Mouse (Mus musculus) CH12.LX (cell line): ENCODE results near the gene Phb. TPM values are rescaled to one million over a fixed set of nuclear protein-coding genes. Genes with fewer than 3 reads are reported as not detected.

Experiments used
- DNase-seq: peaks from one replicate; pipeline ENCODE4 v3.0.0-alpha.2; 2013; ENCODE audit errors: extremely low read depth
- H3K27ac ChIP-seq: 2 replicates; pipeline ENCODE4 v1.5.1; 2012; ENCODE audit warnings: low read depth, mild to moderate bottlenecking, control low read depth, moderate library complexity; ENCODE audit not compliant: insufficient read depth
- H3K27me3 ChIP-seq: replicated peaks from 2 replicates; pipeline ENCODE3; 2012; ENCODE audit warnings: inconsistent platforms
- H3K36me3 ChIP-seq, 2 experiments: replicated peaks in 1 of 2; 2 replicates each; pipeline versions ENCODE3 to v1.6.1; 2012; ENCODE audit warnings: inconsistent platforms in 1 of 2, low read length in 1 of 2, mild to moderate bottlenecking in 1 of 2, mixed read lengths in 1 of 2, moderate library complexity in 1 of 2; ENCODE audit not compliant: control insufficient read depth in 1 of 2, insufficient read depth in 1 of 2
- H3K4me1 ChIP-seq, 2 experiments: 2 replicates each; pipeline ENCODE4 v1.6.1; 2012; ENCODE audit warnings: inconsistent platforms in 1 of 2, moderate library complexity in 1 of 2; ENCODE audit not compliant: insufficient read depth in 2 of 2, control insufficient read depth in 1 of 2
- H3K4me2 ChIP-seq: 2 replicates; pipeline ENCODE4 v1.6.1; 2012; ENCODE audit warnings: low read depth, mild to moderate bottlenecking, control low read depth; ENCODE audit not compliant: poor library complexity, insufficient read depth, severe bottlenecking
- H3K4me3 ChIP-seq, 3 experiments: fragments of 150-350 bp in 1 of 3; sonication (generic) in 1 of 3; replicated peaks in 1 of 3; 2 replicates each; pipeline versions ENCODE3 to v1.5.1; 2011 to 2012; ENCODE audit warnings: low read depth in 2 of 3, low read length in 2 of 3, mild to moderate bottlenecking in 2 of 3, moderate library complexity in 2 of 3, control low read depth in 1 of 3, improper control_type of control experiment in 1 of 3, inconsistent platforms in 1 of 3, mixed read lengths in 1 of 3; ENCODE audit not compliant: poor library complexity in 1 of 3
- H3K79me2 ChIP-seq: replicated peaks from 2 replicates; pipeline ENCODE4 v1.6.1; 2012; ENCODE audit warnings: mild to moderate bottlenecking, moderate library complexity; ENCODE audit not compliant: control insufficient read depth, poor library complexity, insufficient read depth, severe bottlenecking; ENCODE audit errors: extremely low read depth
- H3K9ac ChIP-seq: 2 replicates; pipeline ENCODE4 v1.6.1; 2012; ENCODE audit warnings: low read depth, mild to moderate bottlenecking, control low read depth, moderate library complexity; ENCODE audit not compliant: insufficient read depth
- H3K9me3 ChIP-seq: replicated peaks from 2 replicates; pipeline ENCODE3; 2012; ENCODE audit warnings: low read length, inconsistent platforms, mixed read lengths
- CHD2 ChIP-seq: IDR thresholded peaks from 2 replicates; pipeline ENCODE4 v1.6.1; 2011; ENCODE audit warnings: low read length, improper control_type of control experiment
- CTCF ChIP-seq, 2 experiments: IDR thresholded peaks in 1 of 2; conservative IDR thresholded peaks in 1 of 2; 2 replicates each; pipeline ENCODE4 v1.5.1; 2011 to 2012; ENCODE audit warnings: low read depth in 2 of 2, low read length in 2 of 2, improper control_type of control experiment in 1 of 2, inconsistent platforms in 1 of 2, mild to moderate bottlenecking in 1 of 2, moderate library complexity in 1 of 2
- ETS1 ChIP-seq: conservative IDR thresholded peaks from 2 replicates; pipeline ENCODE4 v1.6.1; 2012; ENCODE audit warnings: low read depth, mild to moderate bottlenecking, inconsistent platforms, low read length, improper control_type of control experiment, moderate library complexity
- IRF4 ChIP-seq: IDR thresholded peaks from 2 replicates; pipeline ENCODE4 v1.6.1; 2014; ENCODE audit warnings: low read depth, mild to moderate bottlenecking, inconsistent platforms, low read length, improper control_type of control experiment
- JUND ChIP-seq: conservative IDR thresholded peaks from 2 replicates; pipeline ENCODE4 v1.6.1; 2011; ENCODE audit warnings: low read depth, low read length, improper control_type of control experiment
- KAT2A ChIP-seq: IDR thresholded peaks from 2 replicates; pipeline ENCODE4 v1.6.1; 2012; ENCODE audit warnings: low read length, improper control_type of control experiment, inconsistent platforms; ENCODE audit not compliant: insufficient replicate concordance
- MAX ChIP-seq: IDR thresholded peaks from 2 replicates; pipeline ENCODE4 v1.6.1; 2011; ENCODE audit warnings: low read length, improper control_type of control experiment
- MAZ ChIP-seq: IDR thresholded peaks from 2 replicates; pipeline ENCODE4 v1.6.1; 2012; ENCODE audit warnings: low read depth, mild to moderate bottlenecking, inconsistent platforms, low read length, improper control_type of control experiment, moderate library complexity
- MEF2A ChIP-seq: IDR thresholded peaks from 2 replicates; pipeline ENCODE4 v1.6.1; 2014; ENCODE audit warnings: low read depth, mild to moderate bottlenecking, inconsistent platforms, low read length, improper control_type of control experiment, borderline replicate concordance
- MXI1 ChIP-seq: IDR thresholded peaks from 2 replicates; pipeline ENCODE4 v1.6.1; 2011; ENCODE audit warnings: mild to moderate bottlenecking, low read depth, low read length, improper control_type of control experiment
- MYC ChIP-seq: IDR thresholded peaks from 2 replicates; pipeline ENCODE4 v1.6.1; 2011; ENCODE audit warnings: low read depth, mild to moderate bottlenecking, improper control_type of control experiment, low read length
- NELFE ChIP-seq: IDR thresholded peaks from 2 replicates; pipeline ENCODE4 v1.6.1; 2011; ENCODE audit warnings: low read depth, low read length, improper control_type of control experiment
- POLR2AphosphoS2 ChIP-seq: IDR thresholded peaks from 2 replicates; pipeline ENCODE4 v1.6.1; 2011; ENCODE audit warnings: low read depth, low read length, improper control_type of control experiment
- RAD21 ChIP-seq: IDR thresholded peaks from 2 replicates; pipeline ENCODE4 v1.6.1; 2011; ENCODE audit warnings: low read depth, mild to moderate bottlenecking, low read length, improper control_type of control experiment, moderate library complexity
- RCOR1 ChIP-seq: conservative IDR thresholded peaks from 2 replicates; pipeline ENCODE4 v1.6.1; 2012; ENCODE audit warnings: low read depth, mild to moderate bottlenecking, inconsistent platforms, low read length, improper control_type of control experiment
- SIN3A ChIP-seq: IDR thresholded peaks from 2 replicates; pipeline ENCODE4 v1.6.1; 2012; ENCODE audit warnings: low read length, improper control_type of control experiment, inconsistent platforms
- SMC3 ChIP-seq: IDR thresholded peaks from 2 replicates; pipeline ENCODE4 v1.6.1; 2011; ENCODE audit warnings: low read depth, low read length, improper control_type of control experiment
- USF1 ChIP-seq: IDR thresholded peaks from 2 replicates; pipeline ENCODE4 v1.6.1; 2014; ENCODE audit warnings: low read depth, mild to moderate bottlenecking, inconsistent platforms, low read length, improper control_type of control experiment
- ZC3H11A ChIP-seq: IDR thresholded peaks from 2 replicates; pipeline ENCODE4 v1.6.1; 2012; ENCODE audit warnings: low read depth, mild to moderate bottlenecking, inconsistent platforms, low read length, improper control_type of control experiment
- ZMIZ1 ChIP-seq: IDR thresholded peaks from 2 replicates; pipeline ENCODE4 v1.6.1; 2012; ENCODE audit warnings: low read depth, mild to moderate bottlenecking, inconsistent platforms, low read length, improper control_type of control experiment
- ZNF384 ChIP-seq: IDR thresholded peaks from 2 replicates; pipeline ENCODE4 v1.6.1; 2012; ENCODE audit warnings: low read depth, low read length, improper control_type of control experiment, inconsistent platforms
- dilution Hi-C: fragments of 300-500 bp; cut with MboI; formaldehyde crosslinking; loops from 2 replicates; pipeline ENCODE4 v1.14.3; 2020; ENCODE audit warnings: low sequenced_read_pairs; ENCODE audit not compliant: extremely low pct_unique_long_range_greater_than_20kb, extremely low pct_ligation_motif_present
- in situ Hi-C: fragments of 300-500 bp; cut with MboI; formaldehyde crosslinking; loops from 3 replicates; pipeline ENCODE4 v1.14.3; 2019; ENCODE audit warnings: low sequenced_read_pairs, low pct_ligation_motif_present, low pct_unique_long_range_greater_than_20kb, mixed read lengths
- polyA plus RNA-seq: library from polyadenylated mRNA; unstranded; fragments of >175 nt; gene quantifications from 2 replicates; pipeline ENCODE4 v1.2.1, GENCODE M21; 2012; ENCODE audit warnings: low read depth; ENCODE audit not compliant: insufficient read length
- total RNA-seq, 2 experiments: library from RNA; depleted of rRNA; stranded (reverse); fragments of 300-350 nt in 1 of 2; fragments of >200 nt in 1 of 2; gene quantifications; 2 replicates each; pipeline ENCODE4 v1.2.3; 2012 to 2014

Phb gene
- total and polyA plus RNA-seq, 3 experiments = 405 to 699 (median 512) TPM

DNA sequence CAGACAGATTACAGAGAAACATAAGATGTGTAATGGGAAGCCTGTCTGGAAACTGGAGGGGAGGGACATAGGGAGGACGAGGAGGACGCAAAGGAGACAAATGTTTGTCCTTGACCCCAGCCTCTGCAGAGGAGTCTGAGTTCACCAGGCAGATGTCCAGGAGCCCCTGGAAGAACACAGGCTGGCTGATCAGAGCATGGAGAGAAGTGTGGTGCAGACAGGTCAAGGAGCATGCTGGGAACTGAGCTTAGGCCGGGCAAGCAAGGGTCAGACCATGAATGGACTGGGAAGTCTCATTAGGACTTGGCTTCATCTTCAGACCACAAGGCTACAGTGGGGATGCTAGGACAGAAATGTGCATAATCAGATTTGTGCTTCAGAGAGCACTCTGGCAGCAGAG is 19.0 kb upstream of the Phb start:
- in situ Hi-C loops (no loop called here), dilution Hi-C loops (no loop called here)
- H3K27ac ChIP-seq = no peak overlapping the region
- peaks cover 94% of the 10 kb centered on the region for H3K27me3 ChIP-seq
- no peak for DNase-seq
- no peak overlapping the region for H3K9ac ChIP-seq
- TF ChIP-seq MAX (no peak), SIN3A (no peak)
- H3K9me3 ChIP-seq = no peaks in the 10 kb centered on the region
- H3K36me3 ChIP-seq = no peaks in the 10 kb centered on the region
- peaks cover 5 to 11% of the 10 kb centered on the region in 2 experiments for H3K4me1 ChIP-seq
- no peak overlapping the region for H3K4me3 ChIP-seq
- no peak overlapping the region for H3K4me2 ChIP-seq
- H3K79me2 ChIP-seq = no peaks in the 10 kb centered on the region

DNA sequence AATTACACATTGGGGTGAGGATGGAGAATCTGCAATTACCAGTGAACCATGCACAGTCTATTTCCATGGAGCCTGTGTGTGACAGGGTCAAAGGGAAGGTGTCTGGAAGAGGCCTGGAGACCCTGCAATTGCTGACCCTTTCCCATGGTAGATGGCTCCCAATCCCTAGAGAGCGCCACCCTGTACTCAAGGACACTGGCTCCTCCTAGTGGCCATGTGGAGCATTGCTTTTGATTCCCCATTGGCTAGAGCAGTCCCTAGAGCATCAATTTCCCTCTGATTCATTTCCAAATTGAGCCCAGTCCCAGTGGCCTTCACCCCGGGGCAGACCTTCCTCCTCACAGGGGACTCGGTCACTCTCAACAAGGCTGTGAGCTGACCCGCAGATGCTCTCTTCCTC is 17.9 kb upstream of the Phb start:
- H3K9ac ChIP-seq = no peak overlapping the region
- peak; percentile 63 for DNase-seq
- in situ Hi-C loops = no loop called here
- H3K4me3 ChIP-seq = no peak overlapping the region
- dilution Hi-C loops = no loop called here
- no peaks in the 10 kb centered on the region for H3K79me2 ChIP-seq
- H3K27me3 ChIP-seq = peaks cover 94% of the 10 kb centered on the region
- no peaks in the 10 kb centered on the region for H3K36me3 ChIP-seq
- H3K9me3 ChIP-seq = no peaks in the 10 kb centered on the region
- TF ChIP-seq MXI1 = no peak
- peak; percentile 51; the same call in 1 of the 2 replicates for TF ChIP-seq ZNF384
- TF ChIP-seq KAT2A = 0 out of 2 replicates have a peak, but pooled peaks have one; percentile 54
- peak; percentile 15; the same call in 1 of the 2 replicates for TF ChIP-seq MYC
- no peak for TF ChIP-seq JUND
- peak; percentile 93 for TF ChIP-seq SMC3
- TF ChIP-seq CTCF (conservative IDR thresholded peaks at IDR 0.05 in 1 of 2, IDR thresholded peaks at IDR 0.05 in 1 of 2; ENCODE audit: low read depth in 2 of 2, low read length in 2 of 2) = peak; percentile 98 to 100
- peak; percentile 37; the same call in 1 of the 2 replicates for TF ChIP-seq IRF4
- TF ChIP-seq RAD21 = peak; percentile 96
- TF ChIP-seq ZC3H11A = peak; percentile 13; the same call in 1 of the 2 replicates
- H3K4me2 ChIP-seq = no peak overlapping the region
- H3K4me1 ChIP-seq = peaks cover 4 to 7% of the 10 kb centered on the region in 2 experiments
- no peak overlapping the region for H3K27ac ChIP-seq

GRCm38 (mm10) chr11:95649560-95649959 is 17.2 kb upstream of the Phb start:
- Histone ChIP-seq H3K4me3 (no peak overlapping the region), H3K4me1 (0 out of 4 replicates have a peak, but pooled peaks cover 0 to 2% of the 10 kb centered on the region in 2 experiments), H3K9me3 (no peaks in the 10 kb centered on the region), H3K27ac (no peak overlapping the region), H3K27me3 (peaks cover 94% of the 10 kb centered on the region), H3K79me2 (no peaks in the 10 kb centered on the region), H3K36me3 (no peaks in the 10 kb centered on the region), H3K9ac (no peak overlapping the region), H3K4me2 (no peak overlapping the region)
- DNase-seq = no peak
- dilution Hi-C loops (no loop called here), in situ Hi-C loops (no loop called here)
- TF ChIP-seq MYC (no peak), NELFE (no peak), POLR2AphosphoS2 (no peak), MEF2A (no peak), MAZ (no peak), MAX (no peak), USF1 (no peak), IRF4 (no peak), KAT2A (no peak), RAD21 (no peak), ZMIZ1 (no peak), SMC3 (no peak), CHD2 (no peak), MXI1 (no peak), ETS1 (no peak), RCOR1 (no peak), JUND (no peak)
